ENCODE assay signal across 8 mouse cellular contexts in the genomic region with DNA sequence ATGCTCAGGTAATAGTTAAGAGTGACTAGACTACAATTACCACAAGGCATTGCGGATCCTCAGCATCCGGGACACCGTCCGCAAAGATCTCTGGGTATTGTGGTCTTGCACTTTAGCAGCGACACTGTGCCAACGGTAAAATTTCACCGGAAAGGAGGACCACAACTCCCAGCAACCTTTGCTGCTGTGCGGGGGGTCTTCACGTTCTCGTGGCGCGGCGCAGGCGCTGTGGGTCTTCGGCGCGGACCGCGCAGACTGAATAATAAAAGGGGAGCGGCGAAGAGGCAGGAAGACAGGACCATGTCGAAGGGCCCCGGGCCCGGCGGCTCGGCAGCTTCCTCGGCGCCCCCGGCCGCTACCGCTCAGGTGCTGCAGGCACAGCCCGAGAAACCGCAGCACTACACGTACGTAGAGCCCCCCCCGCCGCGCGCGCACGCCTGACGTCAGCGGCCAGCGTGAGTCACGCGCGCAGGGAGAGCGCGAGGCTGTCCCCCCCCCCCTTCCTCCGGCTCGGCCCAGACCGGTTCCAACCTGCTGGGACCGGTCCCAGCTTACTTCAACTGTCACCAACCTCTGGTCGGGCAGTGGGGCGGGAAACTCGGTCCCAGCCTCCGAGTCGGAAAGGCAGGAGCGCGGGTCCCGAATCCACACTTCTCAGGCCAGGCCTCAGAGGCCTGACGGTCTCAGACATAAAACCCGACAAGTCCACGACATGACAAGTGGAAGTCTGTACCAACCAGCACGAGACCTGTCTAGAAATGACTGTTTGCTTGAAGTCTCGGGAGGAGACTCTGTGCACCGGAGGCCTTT. TPM values are rescaled to one million over a fixed set of nuclear protein-coding genes. Genes with fewer than 3 reads are reported as not detected.
DNase-seq lines count a peak whose midpoint lies in the region; ATAC-seq and TF ChIP-seq lines count a peak whose summit lies in the region.

A gene (plus strand): TSS at position 235 of the 810 bp plus-strand sequence.

- H3K36me3 ChIP-seq in heart, embryonic 12.5 days: peaks cover 12% of the 10 kb centered on the region
- H3K36me3 ChIP-seq in kidney, postnatal 0 days (ENCODE audit: insufficient read depth, low read length): no peaks in the 10 kb centered on the region
- 0 out of 2 replicates have a peak, but pooled peaks cover 2% of the 10 kb centered on the region for H3K36me3 ChIP-seq in liver, embryonic 11.5 days (ENCODE audit: control insufficient read depth, insufficient read depth, low read length)
- 0 out of 2 replicates have a peak, but pooled peaks cover 4% of the 10 kb centered on the region for H3K36me3 ChIP-seq in stomach, embryonic 14.5 days (ENCODE audit: control insufficient read depth, insufficient read depth, low read length)

- no peak for TF ChIP-seq CTCF in kidney, postnatal 0 days (IDR thresholded peaks at IDR 0.05; ENCODE audit: low read depth)

- ATAC-seq in erythroid progenitor cell, adult 5-6 weeks (replicated peaks; ENCODE audit: low FRiP score, poor library complexity, severe bottlenecking): peak; percentile 84
- ATAC-seq in heart, embryonic 12.5 days (ENCODE audit: insufficient number of reproducible peaks, low FRiP score): peak; percentile 95
- ATAC-seq in kidney, postnatal 0 days (replicated peaks; ENCODE audit: low FRiP score, low read depth): peak; percentile 96
- ATAC-seq in liver, embryonic 11.5 days (replicated peaks; ENCODE audit: low FRiP score): peak; percentile 92
- peak; percentile 94 for ATAC-seq in stomach, embryonic 14.5 days (ENCODE audit: insufficient number of reproducible peaks, insufficient read depth, low FRiP score, low read depth)

- no peaks in the 10 kb centered on the region for H3K27me3 ChIP-seq in heart, embryonic 12.5 days (replicated peaks)
- H3K27me3 ChIP-seq in kidney, postnatal 0 days (ENCODE audit: insufficient read depth, low read length): no peaks in the 10 kb centered on the region
- no peaks in the 10 kb centered on the region for H3K27me3 ChIP-seq in liver, embryonic 11.5 days (replicated peaks; ENCODE audit: control insufficient read depth, insufficient read depth, low read length)
- no peaks in the 10 kb centered on the region for H3K27me3 ChIP-seq in stomach, embryonic 14.5 days (ENCODE audit: control insufficient read depth, insufficient read depth, low read length)

- WGBS in heart, embryonic 12.5 days: under 1% methylated on average over 66 of the region's 67 CpGs
- WGBS in kidney, postnatal 0 days: under 1% methylated on average over 65 of the region's 67 CpGs
- under 1% methylated on average over 58 of the region's 67 CpGs for WGBS in liver, embryonic 11.5 days
- WGBS in stomach, embryonic 14.5 days: under 1% methylated on average over 65 of the region's 67 CpGs

- DNase-seq in CD4-positive helper T cell, adult 2 months (ENCODE audit: low read depth, low spot score): peak; percentile 99
- peak; percentile 98 for DNase-seq in brain, embryonic 18.5 days (ENCODE audit: low read depth, low spot score)
- peak; percentile 99 for DNase-seq in kidney, postnatal 0 days (ENCODE audit: low spot score)
- peak; percentile 96 for DNase-seq in liver, embryonic 11.5 days (ENCODE audit: low spot score)
- peak; percentile 98 for DNase-seq in naive thymus-derived CD4-positive, alpha-beta T cell, adult 2 months (ENCODE audit: low read depth)

- peak within 1 kb of the TSS; percentile 90 for H3K9ac ChIP-seq in heart, embryonic 12.5 days
- H3K9ac ChIP-seq in kidney, postnatal 0 days (ENCODE audit: low read depth, low read length): peak within 1 kb of the TSS; percentile 83
- peak within 1 kb of the TSS; percentile 97 for H3K9ac ChIP-seq in liver, embryonic 11.5 days (ENCODE audit: low read depth, low read length)
- peak within 1 kb of the TSS; percentile 74 for H3K9ac ChIP-seq in stomach, embryonic 14.5 days (replicated peaks; ENCODE audit: low read depth, low read length)

- H3K4me1 ChIP-seq in heart, embryonic 12.5 days (replicated peaks): peaks cover 22% of the 10 kb centered on the region
- peaks cover 10% of the 10 kb centered on the region for H3K4me1 ChIP-seq in kidney, postnatal 0 days (replicated peaks; ENCODE audit: insufficient read depth, low read length)
- H3K4me1 ChIP-seq in liver, embryonic 11.5 days (replicated peaks; ENCODE audit: control insufficient read depth, insufficient read depth, low read length): peaks cover 6% of the 10 kb centered on the region; the same call in 1 of the 2 replicates
- peaks cover 4% of the 10 kb centered on the region; the same call in 1 of the 2 replicates for H3K4me1 ChIP-seq in stomach, embryonic 14.5 days (ENCODE audit: control insufficient read depth, insufficient read depth, low read length)

- peak within 1 kb of the TSS; percentile 74 for H3K4me3 ChIP-seq in heart, embryonic 12.5 days
- peak within 1 kb of the TSS; percentile 69 for H3K4me3 ChIP-seq in kidney, postnatal 0 days (replicated peaks; ENCODE audit: low read depth, low read length)
- H3K4me3 ChIP-seq in liver, embryonic 11.5 days (ENCODE audit: low read depth, low read length): peak within 1 kb of the TSS; percentile 69
- peak within 1 kb of the TSS; percentile 46 for H3K4me3 ChIP-seq in stomach, embryonic 14.5 days (ENCODE audit: low read depth, low read length)

- H3K9me3 ChIP-seq in heart, embryonic 12.5 days (replicated peaks): no peaks in the 10 kb centered on the region
- H3K9me3 ChIP-seq in kidney, postnatal 0 days (replicated peaks; ENCODE audit: low read length): no peaks in the 10 kb centered on the region
- no peaks in the 10 kb centered on the region for H3K9me3 ChIP-seq in liver, embryonic 11.5 days (ENCODE audit: control insufficient read depth, low read length)
- no peaks in the 10 kb centered on the region for H3K9me3 ChIP-seq in stomach, embryonic 14.5 days (ENCODE audit: control insufficient read depth, low read depth, low read length)

- peak within 1 kb of the TSS; percentile 77 for H3K4me2 ChIP-seq in heart, embryonic 12.5 days
- H3K4me2 ChIP-seq in kidney, postnatal 0 days (ENCODE audit: low read length): peak within 1 kb of the TSS; percentile 67
- H3K4me2 ChIP-seq in liver, embryonic 11.5 days: peak within 1 kb of the TSS; percentile 96
- H3K4me2 ChIP-seq in stomach, embryonic 14.5 days (replicated peaks; ENCODE audit: low read depth, low read length): peak within 1 kb of the TSS; percentile 78

- peak within 1 kb of the TSS; percentile 99 for H3K27ac ChIP-seq in heart, embryonic 12.5 days (ENCODE audit: poor library complexity, severe bottlenecking)
- peak within 1 kb of the TSS; percentile 99 for H3K27ac ChIP-seq in kidney, postnatal 0 days
- peak within 1 kb of the TSS; percentile 98 for H3K27ac ChIP-seq in liver, embryonic 11.5 days (ENCODE audit: low read depth, low read length)
- peak within 1 kb of the TSS; percentile 99 for H3K27ac ChIP-seq in stomach, embryonic 14.5 days (ENCODE audit: low read length)

RNA-seq across cellular contexts. Expression of the gene that starts here (rescaled TPM):
- total RNA-seq in erythroid progenitor cell, adult 5-6 weeks (2015; ENCODE audit: low replicate concordance): 12.2 and 15.1 TPM in 2 replicates
- 24.3 and 29.4 TPM in 2 replicates for total RNA-seq in erythroid progenitor cell, adult 5-6 weeks (2017; ENCODE audit: low replicate concordance)
- 31.8 and 32.3 TPM in 2 replicates for polyA plus RNA-seq in heart, embryonic 12.5 days (2016; fragmentation: Nextera tagmentation; extraction: Ambion mirVana)
- polyA plus RNA-seq in kidney, postnatal 0 days (2015; fragmentation: Nextera tagmentation; extraction: Ambion mirVana): 21.4 and 23.3 TPM in 2 replicates
- 28.9 and 34.1 TPM in 2 replicates for polyA plus RNA-seq in liver, embryonic 11.5 days (2014; fragmentation: Nextera tagmentation; extraction: Ambion mirVana)
- polyA plus RNA-seq in stomach, embryonic 14.5 days (2014; fragmentation: Nextera tagmentation; extraction: Ambion mirVana): 29.2 and 31.6 TPM in 2 replicates

Comparison
In these comparisons a context has a peak if more than half of its experiments do, and no peak if none do; other contexts are left out.
1. Peak in every context shown above with its lines: DNase-seq, ATAC-seq, H3K4me3 ChIP-seq and H3K27ac ChIP-seq.